Mouse (Mus musculus) myocyte (in vitro differentiated cells): ENCODE measurements around the gene Mcub. TPM values are rescaled to one million over a fixed set of nuclear protein-coding genes. Genes with fewer than 3 reads are reported as not detected.

ENCODE experiments used
- H3K27me3 ChIP-seq: one replicate; pipeline ENCODE4 v1.6.1; 2011; ENCODE audit not compliant: control insufficient read depth, insufficient read depth, insufficient read length
- H3K36me3 ChIP-seq: one replicate; pipeline ENCODE4 v1.6.1; 2011; ENCODE audit not compliant: control insufficient read depth, insufficient read depth
- H3K4me2 ChIP-seq: one replicate; pipeline ENCODE4 v1.6.1; 2011; ENCODE audit warnings: low read depth, control low read depth
- H3K4me3 ChIP-seq: one replicate; pipeline ENCODE4 v1.5.1; 2011; ENCODE audit warnings: mild to moderate bottlenecking, control low read depth, moderate library complexity
- H3K79me2 ChIP-seq: one replicate; pipeline ENCODE4 v1.6.1; 2011; ENCODE audit not compliant: control insufficient read depth, insufficient read depth
- H3ac ChIP-seq: one replicate; pipeline ENCODE4 v1.6.1; 2011; ENCODE audit not compliant: control insufficient read depth, insufficient read length
- CEBPB ChIP-seq: IDR thresholded peaks from 2 replicates; pipeline ENCODE4 v1.6.1; 2011; ENCODE audit warnings: mild to moderate bottlenecking, moderate library complexity; ENCODE audit not compliant: poor library complexity, insufficient read depth, severe bottlenecking
- E2F4 ChIP-seq: IDR thresholded peaks from one replicate; pipeline ENCODE4 v1.6.1; 2011; ENCODE audit warnings: mild to moderate bottlenecking, control low read depth, moderate library complexity; ENCODE audit not compliant: insufficient read depth
- MAX ChIP-seq: IDR thresholded peaks from one replicate; pipeline ENCODE4 v1.6.1; 2011; ENCODE audit warnings: low read depth, mild to moderate bottlenecking, control low read depth
- MYOD1 ChIP-seq, 3 experiments: IDR thresholded peaks; one replicate each; pipeline ENCODE4 v1.6.1; 2011; ENCODE audit warnings: control low read depth in 2 of 3, low read depth in 2 of 3, mild to moderate bottlenecking in 2 of 3, moderate library complexity in 1 of 3; ENCODE audit not compliant: insufficient read length in 2 of 3, control insufficient read depth in 1 of 3
- MYOG ChIP-seq, 3 experiments: IDR thresholded peaks; one replicate each; pipeline ENCODE4 v1.6.1; 2011; ENCODE audit warnings: control low read depth in 2 of 3, low read depth in 2 of 3, mild to moderate bottlenecking in 2 of 3; ENCODE audit not compliant: insufficient read length in 2 of 3, control insufficient read depth in 1 of 3, insufficient read depth in 1 of 3
- POLR2A ChIP-seq: IDR thresholded peaks from one replicate; pipeline ENCODE4 v1.6.1; 2011; ENCODE audit warnings: low read depth, mild to moderate bottlenecking, control low read depth, moderate library complexity; ENCODE audit not compliant: insufficient read length
- POLR2AphosphoS2 ChIP-seq: IDR thresholded peaks from one replicate; pipeline ENCODE4 v1.6.1; 2011; ENCODE audit warnings: low read depth, control low read depth; ENCODE audit not compliant: insufficient read length
- REST ChIP-seq: IDR thresholded peaks from one replicate; pipeline ENCODE4 v1.6.1; 2011; ENCODE audit warnings: mild to moderate bottlenecking, control low read depth, moderate library complexity; ENCODE audit not compliant: insufficient read depth, insufficient read length
- SRF ChIP-seq: IDR thresholded peaks from one replicate; pipeline ENCODE4 v1.6.1; 2011; ENCODE audit warnings: low read depth; ENCODE audit not compliant: control insufficient read depth, insufficient read length
- TCF12 ChIP-seq: IDR thresholded peaks from one replicate; pipeline ENCODE4 v1.6.1; 2011; ENCODE audit warnings: mild to moderate bottlenecking, control low read depth; ENCODE audit not compliant: poor library complexity, insufficient read depth, severe bottlenecking
- TCF3 ChIP-seq: IDR thresholded peaks from one replicate; pipeline ENCODE4 v1.6.1; 2011; ENCODE audit warnings: low read depth, control low read depth; ENCODE audit not compliant: insufficient read length
- USF1 ChIP-seq: IDR thresholded peaks from one replicate; pipeline ENCODE4 v1.6.1; 2011; ENCODE audit warnings: low read depth, mild to moderate bottlenecking, control low read depth, moderate library complexity
- polyA plus RNA-seq: library from polyadenylated mRNA; unstranded; fragments of >200 nt; fragmentation: generic; extraction: Trizol; gene quantifications from one replicate; pipeline ENCODE4 v1.2.1, GENCODE M21; 2012; ENCODE audit warnings: missing spikeins

Mcub gene
- polyA plus RNA-seq, 1 experiment, result 19.7 TPM

- H3ac ChIP-seq, result no peak overlapping the region
Measured at GRCm38 (mm10) chr3:129893143-129893542, 76.9 kb downstream of the Mcub start.

GRCm38 (mm10) chr3:129892003-129892402 lies 78.0 kb downstream of the Mcub start:
- Histone ChIP-seq H3K4me2 (no peak overlapping the region), H3K4me3 (no peak overlapping the region), H3K79me2 (no peaks in the 10 kb centered on the region), H3ac (no peak overlapping the region), H3K36me3 (peaks cover 8% of the 10 kb centered on the region), H3K27me3 (no peaks in the 10 kb centered on the region)
- TF ChIP-seq MAX (no peak), REST (no peak), E2F4 (no peak), CEBPB (no peak), SRF (no peak), POLR2A (no peak), TCF12 (no peak), TCF3 (no peak), MYOG (IDR thresholded peaks at IDR 0.05; ENCODE audit: control insufficient read depth in 1 of 3, insufficient read depth in 1 of 3, insufficient read length in 2 of 3, low read depth in 2 of 3) (no peak), POLR2AphosphoS2 (no peak), MYOD1 (IDR thresholded peaks at IDR 0.05; ENCODE audit: control insufficient read depth in 1 of 3, insufficient read length in 2 of 3, low read depth in 2 of 3) (no peak), USF1 (no peak)

More at GRCm38 (mm10) chr3:129893143-129893542, 76.9 kb downstream of the Mcub start:
- no peaks in the 10 kb centered on the region for H3K27me3 ChIP-seq
- no peak overlapping the region for H3K4me2 ChIP-seq
- peaks cover 8% of the 10 kb centered on the region for H3K36me3 ChIP-seq
- H3K79me2 ChIP-seq, result no peaks in the 10 kb centered on the region
- no peak overlapping the region for H3K4me3 ChIP-seq
- TF ChIP-seq MYOD1 (IDR thresholded peaks at IDR 0.05; ENCODE audit: control insufficient read depth in 1 of 3, insufficient read length in 2 of 3, low read depth in 2 of 3) (no peak), TCF12 (no peak), CEBPB (no peak), REST (no peak), POLR2AphosphoS2 (no peak), POLR2A (no peak), USF1 (no peak), MAX (no peak), E2F4 (no peak)

DNA sequence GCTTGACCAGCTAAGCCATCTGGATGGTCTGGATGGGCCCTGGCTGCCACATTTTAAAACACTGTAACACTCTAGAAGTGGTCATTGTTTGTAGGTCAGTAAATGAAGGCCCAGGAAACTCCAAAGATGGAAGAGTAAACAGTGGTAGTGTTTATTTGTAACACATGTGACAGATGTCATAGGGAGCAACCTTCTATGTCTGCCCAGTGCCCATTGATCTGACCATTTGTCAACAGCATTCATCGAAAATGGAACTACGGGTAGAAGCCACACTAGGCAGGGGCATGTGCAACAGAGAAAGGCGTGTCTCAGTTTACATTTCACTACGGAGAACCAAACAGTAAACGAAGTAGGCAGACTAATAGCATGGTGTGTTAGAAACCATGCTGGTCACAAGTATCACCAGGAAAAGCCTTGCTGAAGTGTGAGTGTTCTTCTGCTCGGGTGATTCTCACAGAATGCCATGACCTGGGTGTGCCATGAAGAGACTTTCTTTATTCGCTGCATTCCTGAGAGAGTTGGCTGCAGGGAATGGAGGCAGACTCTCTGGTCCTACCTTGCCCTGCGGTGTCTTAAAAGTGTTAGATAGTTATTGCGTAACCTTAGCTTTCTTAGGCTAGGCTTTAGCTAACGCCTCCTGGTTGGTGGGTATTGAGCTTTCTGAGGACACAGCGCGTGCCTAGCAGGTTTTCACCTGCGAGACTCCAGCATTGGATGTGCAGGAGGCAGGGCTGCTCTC lies 82.1 kb downstream of the Mcub start:
- no peak overlapping the region for H3ac ChIP-seq
- H3K4me3 ChIP-seq, result no peak overlapping the region
- no peaks in the 10 kb centered on the region for H3K79me2 ChIP-seq
- TF ChIP-seq POLR2A (no peak), MYOG (IDR thresholded peaks at IDR 0.05; ENCODE audit: control insufficient read depth in 1 of 3, insufficient read depth in 1 of 3, insufficient read length in 2 of 3, low read depth in 2 of 3) (no peak), TCF12 (no peak), USF1 (no peak), CEBPB (no peak), SRF (no peak), E2F4 (no peak)
- H3K4me2 ChIP-seq, result no peak overlapping the region
- H3K27me3 ChIP-seq, result no peaks in the 10 kb centered on the region
- H3K36me3 ChIP-seq, result peaks cover 8% of the 10 kb centered on the region

DNA sequence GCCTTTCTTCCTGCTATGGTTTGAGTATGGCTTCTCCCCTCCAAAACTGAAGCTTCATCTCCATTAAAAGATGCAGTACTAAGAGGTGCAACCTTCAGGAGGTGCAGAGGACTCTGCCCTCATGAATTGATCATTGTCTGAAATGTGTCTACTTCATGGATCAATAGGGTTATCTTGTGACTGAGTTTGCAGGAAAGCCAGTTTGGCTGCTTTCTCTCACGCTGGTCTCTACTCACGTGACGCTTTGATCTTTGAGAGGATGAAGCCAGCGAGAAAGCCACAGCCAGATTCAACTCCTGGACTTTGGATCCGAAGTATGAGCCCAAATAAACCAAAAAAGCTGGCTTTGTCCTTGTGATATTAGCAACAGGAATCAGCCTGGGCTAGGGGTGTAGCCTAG lies 83.6 kb downstream of the Mcub start:
- no peak overlapping the region for H3ac ChIP-seq
- no peaks in the 10 kb centered on the region for H3K79me2 ChIP-seq
- no peak overlapping the region for H3K4me2 ChIP-seq
- H3K36me3 ChIP-seq, result peaks cover 8% of the 10 kb centered on the region
- H3K4me3 ChIP-seq, result no peak overlapping the region
- no peak for TF ChIP-seq TCF12
- TF ChIP-seq CEBPB, result no peak
- no peak for TF ChIP-seq USF1
- TF ChIP-seq MYOD1 (IDR thresholded peaks at IDR 0.05; ENCODE audit: control insufficient read depth in 1 of 3, insufficient read length in 2 of 3, low read depth in 2 of 3), result no peak
- no peak for TF ChIP-seq POLR2A
- TF ChIP-seq MAX, result no peak
- TF ChIP-seq MYOG (IDR thresholded peaks at IDR 0.05; ENCODE audit: control insufficient read depth in 1 of 3, insufficient read depth in 1 of 3, insufficient read length in 2 of 3, low read depth in 2 of 3), result no peak
- no peak for TF ChIP-seq E2F4
- TF ChIP-seq SRF, result no peak
- no peak for TF ChIP-seq TCF3
- TF ChIP-seq POLR2AphosphoS2, result no peak
- TF ChIP-seq REST, result no peak
- no peaks in the 10 kb centered on the region for H3K27me3 ChIP-seq

DNA sequence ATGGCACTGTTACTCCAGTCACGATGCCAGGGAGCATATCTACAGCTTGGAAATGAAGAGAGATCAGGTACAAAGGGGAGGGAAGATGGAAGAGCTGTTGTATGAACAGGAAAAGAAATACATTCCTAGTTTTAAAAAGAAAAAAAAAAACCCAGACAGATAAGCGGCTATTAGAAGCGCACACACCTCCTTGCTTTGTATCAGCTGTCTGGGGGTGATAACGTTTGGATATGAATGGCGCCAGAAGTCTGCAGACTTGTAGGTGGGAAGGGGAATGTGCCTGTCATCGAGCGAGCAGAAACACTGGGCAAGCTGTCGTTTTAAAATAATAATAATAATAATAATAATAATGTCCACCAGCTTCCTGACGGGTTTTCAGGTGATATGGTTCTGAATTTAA lies 84.4 kb downstream of the Mcub start:
- Histone ChIP-seq H3K4me2 (no peak overlapping the region), H3K4me3 (no peak overlapping the region), H3K79me2 (no peaks in the 10 kb centered on the region), H3K27me3 (no peaks in the 10 kb centered on the region), H3ac (no peak overlapping the region), H3K36me3 (peaks cover 1% of the 10 kb centered on the region)
- TF ChIP-seq MYOG (IDR thresholded peaks at IDR 0.05; ENCODE audit: control insufficient read depth in 1 of 3, insufficient read depth in 1 of 3, insufficient read length in 2 of 3, low read depth in 2 of 3) (no peak), SRF (no peak), TCF3 (no peak), CEBPB (no peak), USF1 (no peak), MYOD1 (IDR thresholded peaks at IDR 0.05; ENCODE audit: control insufficient read depth in 1 of 3, insufficient read length in 2 of 3, low read depth in 2 of 3) (no peak), REST (no peak)
